Mouse (Mus musculus): Measurements from ENCODE around the gene Zbtb7a. TPM values are rescaled to one million over a fixed set of nuclear protein-coding genes. Genes with fewer than 3 reads are reported as not detected.

The Zbtb7a gene
- total and polyA plus RNA-seq, 2 experiments from 2014 or later = 22.3 to 37.3 TPM

- TF ChIP-seq CTCF (IDR thresholded peaks at IDR 0.05; ENCODE audit: low read depth) = no peak
- 70% methylated on average over 4 of the region's 4 CpGs for WGBS
- Histone ChIP-seq H3K4me2 (ENCODE audit: low read depth, low read length) (no peak overlapping the region), H3K4me1 (ENCODE audit: insufficient read depth, low read length) (no peaks in the 10 kb centered on the region), H3K9me3 (ENCODE audit: low read length) (no peaks in the 10 kb centered on the region), H3K9ac (replicated peaks; ENCODE audit: low read length) (no peak overlapping the region), H3K27ac (no peak overlapping the region), H3K27me3 (ENCODE audit: insufficient read depth, low read length) (no peaks in the 10 kb centered on the region), H3K4me3 (ENCODE audit: low read length) (no peak overlapping the region), H3K36me3 (ENCODE audit: insufficient read depth, low read length) (peaks cover 48% of the 10 kb centered on the region)
- no peak for ATAC-seq
- no peak for DNase-seq (ENCODE audit: low spot score)
Measured at GRCm38 (mm10) chr10:81184765-81185164, 49.7 kb downstream of the Zbtb7a start.

- Histone ChIP-seq H3K9ac (replicated peaks; ENCODE audit: low read length) (no peak overlapping the region), H3K27ac (no peak overlapping the region), H3K27me3 (ENCODE audit: insufficient read depth, low read length) (no peaks in the 10 kb centered on the region), H3K4me2 (ENCODE audit: low read depth, low read length) (no peak overlapping the region), H3K36me3 (ENCODE audit: insufficient read depth, low read length) (peaks cover 35% of the 10 kb centered on the region; the same call in 1 of the 2 replicates), H3K4me3 (ENCODE audit: low read length) (no peak overlapping the region), H3K9me3 (ENCODE audit: low read length) (no peaks in the 10 kb centered on the region), H3K4me1 (ENCODE audit: insufficient read depth, low read length) (no peaks in the 10 kb centered on the region)
- DNase-seq (ENCODE audit: low spot score) = no peak
- ATAC-seq = no peak
- TF ChIP-seq CTCF (IDR thresholded peaks at IDR 0.05; ENCODE audit: low read depth) = no peak
- 96% methylated on average over 9 of the region's 9 CpGs for WGBS
Measured at GRCm38 (mm10) chr10:81187161-81187560, 52.1 kb downstream of the Zbtb7a start.

GRCm38 (mm10) chr10:81189821-81190220 is 54.8 kb downstream of the Zbtb7a start:
- DNase-seq (ENCODE audit: low spot score) = no peak
- H3K4me2 ChIP-seq (ENCODE audit: low read depth, low read length) = no peak overlapping the region
- WGBS = 78% methylated on average over 26 of the region's 26 CpGs
- H3K9ac ChIP-seq (replicated peaks; ENCODE audit: low read length) = no peak overlapping the region
- ATAC-seq = no peak
- no peak overlapping the region for H3K4me3 ChIP-seq (ENCODE audit: low read length)
- no peak overlapping the region for H3K27ac ChIP-seq
- no peaks in the 10 kb centered on the region for H3K27me3 ChIP-seq (ENCODE audit: insufficient read depth, low read length)
- peaks cover 9% of the 10 kb centered on the region; the same call in 1 of the 2 replicates for H3K4me1 ChIP-seq (ENCODE audit: insufficient read depth, low read length)
- TF ChIP-seq CTCF (IDR thresholded peaks at IDR 0.05; ENCODE audit: low read depth) = no peak
- peaks cover 27% of the 10 kb centered on the region; the same call in 1 of the 2 replicates for H3K36me3 ChIP-seq (ENCODE audit: insufficient read depth, low read length)
- H3K9me3 ChIP-seq (ENCODE audit: low read length) = no peaks in the 10 kb centered on the region

GRCm38 (mm10) chr10:81190236-81190911 is 55.4 kb downstream of the Zbtb7a start:
- no peak overlapping the region for H3K4me2 ChIP-seq (ENCODE audit: low read depth, low read length)
- H3K9me3 ChIP-seq (ENCODE audit: low read length) = no peaks in the 10 kb centered on the region
- 72% methylated on average over 31 of the region's 31 CpGs for WGBS
- no peak overlapping the region for H3K27ac ChIP-seq
- peak; percentile 17 for DNase-seq (ENCODE audit: low spot score)
- peaks cover 9% of the 10 kb centered on the region; the same call in 1 of the 2 replicates for H3K4me1 ChIP-seq (ENCODE audit: insufficient read depth, low read length)
- H3K36me3 ChIP-seq (ENCODE audit: insufficient read depth, low read length) = peaks cover 22% of the 10 kb centered on the region; the same call in 1 of the 2 replicates
- H3K4me3 ChIP-seq (ENCODE audit: low read length) = no peak overlapping the region
- H3K27me3 ChIP-seq (ENCODE audit: insufficient read depth, low read length) = peaks cover 2% of the 10 kb centered on the region; the same call in 1 of the 2 replicates
- TF ChIP-seq CTCF (IDR thresholded peaks at IDR 0.05; ENCODE audit: low read depth) = peak; percentile 62
- no peak for ATAC-seq
- no peak overlapping the region for H3K9ac ChIP-seq (replicated peaks; ENCODE audit: low read length)

- Histone ChIP-seq H3K36me3 (ENCODE audit: insufficient read depth, low read length) (peaks cover 20% of the 10 kb centered on the region; the same call in 1 of the 2 replicates), H3K4me1 (ENCODE audit: insufficient read depth, low read length) (peaks cover 9% of the 10 kb centered on the region; the same call in 1 of the 2 replicates), H3K27me3 (ENCODE audit: insufficient read depth, low read length) (peaks cover 8% of the 10 kb centered on the region; the same call in 1 of the 2 replicates), H3K9ac (replicated peaks; ENCODE audit: low read length) (no peak overlapping the region), H3K4me3 (ENCODE audit: low read length) (no peak overlapping the region), H3K4me2 (ENCODE audit: low read depth, low read length) (no peak overlapping the region), H3K27ac (no peak overlapping the region), H3K9me3 (ENCODE audit: low read length) (no peaks in the 10 kb centered on the region)
- ATAC-seq (no peak), DNase-seq (ENCODE audit: low spot score) (no peak)
- TF ChIP-seq CTCF (IDR thresholded peaks at IDR 0.05; ENCODE audit: low read depth) = peak; percentile 44
- 79% methylated on average over 6 of the region's 6 CpGs for WGBS
Measured at GRCm38 (mm10) chr10:81190912-81191321, 55.9 kb downstream of the Zbtb7a start.

GRCm38 (mm10) chr10:81191342-81191982 is 56.4 kb downstream of the Zbtb7a start:
- Histone ChIP-seq H3K9me3 (ENCODE audit: low read length) (no peaks in the 10 kb centered on the region), H3K36me3 (ENCODE audit: insufficient read depth, low read length) (peaks cover 20% of the 10 kb centered on the region; the same call in 1 of the 2 replicates), H3K9ac (replicated peaks; ENCODE audit: low read length) (no peak overlapping the region; the same call in 1 of the 2 replicates), H3K4me2 (ENCODE audit: low read depth, low read length) (peak overlapping the region; percentile 95), H3K4me1 (ENCODE audit: insufficient read depth, low read length) (peaks cover 9% of the 10 kb centered on the region; the same call in 1 of the 2 replicates), H3K4me3 (ENCODE audit: low read length) (no peak overlapping the region), H3K27me3 (ENCODE audit: insufficient read depth, low read length) (peaks cover 9% of the 10 kb centered on the region; the same call in 1 of the 2 replicates), H3K27ac (peak overlapping the region; percentile 93)
- no peak for DNase-seq (ENCODE audit: low spot score)
- no peak for TF ChIP-seq CTCF (IDR thresholded peaks at IDR 0.05; ENCODE audit: low read depth)
- no peak for ATAC-seq
- 87% methylated on average over 18 of the region's 18 CpGs for WGBS
